In the genomic region with DNA sequence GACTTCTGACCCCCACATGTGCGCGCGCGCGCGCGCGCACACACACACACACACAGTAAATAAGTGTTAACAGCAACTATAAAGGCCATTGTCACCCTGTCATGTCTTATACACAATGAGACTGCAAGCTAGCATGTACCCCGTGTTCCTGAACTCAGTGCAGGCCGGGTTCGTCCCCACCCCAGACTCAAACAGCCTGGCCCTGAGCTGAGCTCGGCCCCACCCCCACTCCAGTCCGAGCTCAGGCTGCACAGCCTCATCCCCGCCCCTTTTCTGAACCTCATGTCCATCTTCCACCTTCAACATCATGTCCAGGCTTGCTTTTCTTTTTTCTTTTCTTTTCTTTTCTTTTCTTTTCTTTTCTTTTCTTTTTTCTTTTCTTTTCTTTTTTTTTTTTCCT, we compare ENCODE assay signal across 23 mouse cellular contexts. TPM values are rescaled to one million over a fixed set of nuclear protein-coding genes. Genes with fewer than 3 reads are reported as not detected.
DNase-seq lines count a peak whose midpoint lies in the region; ATAC-seq and TF ChIP-seq lines count a peak whose summit lies in the region.
"Had no signal": no experiment of that assay in that cellular context is flagged by ENCODE, and none has a peak within 500 bp of the region (broad histone marks: within the 10 kb centered on the region; RNA-seq: fewer than 3 reads in every experiment).

No protein-coding gene starts in this region.

- H3K4me2 ChIP-seq in intestine, embryonic 15.5 days (replicated peaks), result peak overlapping the region; percentile 26; the same call in 1 of the 2 replicates
- H3K4me2 ChIP-seq in intestine, embryonic 16.5 days (ENCODE audit: low read depth, low read length), result no peak overlapping the region
- H3K4me2 ChIP-seq in intestine, postnatal 0 days (replicated peaks; ENCODE audit: low read depth), result peak overlapping the region; percentile 13; the same call in 1 of the 2 replicates
- H3K4me2 ChIP-seq: embryonic facial prominence, embryonic 12.5 days; embryonic facial prominence, embryonic 15.5 days; forebrain, embryonic 15.5 days; hindbrain, embryonic 12.5 days; hindbrain, embryonic 15.5 days had no signal

- no peak for ATAC-seq in intestine, embryonic 15.5 days
- no peak for ATAC-seq in intestine, embryonic 16.5 days
- no peak for ATAC-seq in intestine, postnatal 0 days
- ATAC-seq: forebrain, embryonic 15.5 days had no signal

- whole genome bisulfite sequencing in intestine, embryonic 15.5 days, result 16% methylated on average over 14 of the region's 14 CpGs
- WGBS in intestine, embryonic 16.5 days, result 19% methylated on average over 14 of the region's 14 CpGs
- WGBS in intestine, postnatal 0 days, result 12% methylated on average over 14 of the region's 14 CpGs
- WGBS in limb, embryonic 10.5 days, result 17% methylated on average over 14 of the region's 14 CpGs

- no peak overlapping the region for H3K9ac ChIP-seq in intestine, embryonic 15.5 days
- no peak overlapping the region for H3K9ac ChIP-seq in intestine, embryonic 16.5 days (ENCODE audit: low read depth, low read length)
- H3K9ac ChIP-seq in intestine, postnatal 0 days (ENCODE audit: low read depth, low read length), result no peak overlapping the region
- H3K9ac ChIP-seq: embryonic facial prominence, embryonic 12.5 days; embryonic facial prominence, embryonic 15.5 days; forebrain, embryonic 15.5 days; hindbrain, embryonic 12.5 days; hindbrain, embryonic 15.5 days had no signal

- DNase-seq in kidney, postnatal 36 days, result peak; percentile 44 to 67
- DNase-seq in kidney, adult 18-20 months, result no peak
- peak; percentile 46 for DNase-seq in R1 (ENCODE audit: low read depth, low spot score)
- DNase-seq in limb, embryonic 10.5 days (ENCODE audit: low spot score), result no peak
- DNase-seq: adrenal gland, postnatal 10 days; adrenal gland, postnatal 36 days; B cell, adult 2 months; cerebellum, adult 18-20 months; cerebellum, adult 9-10 months; cerebellum, postnatal 14 days; gastrocnemius, postnatal 25 days; heart, adult 2 months had no signal

- no peak overlapping the region for H3K4me3 ChIP-seq in intestine, embryonic 15.5 days (replicated peaks)
- no peak overlapping the region for H3K4me3 ChIP-seq in intestine, embryonic 16.5 days (ENCODE audit: low read length)
- H3K4me3 ChIP-seq in intestine, postnatal 0 days (ENCODE audit: low read depth, low read length), result no peak overlapping the region
- no peak overlapping the region for H3K4me3 ChIP-seq in limb, embryonic 10.5 days
- H3K4me3 ChIP-seq: embryonic facial prominence, embryonic 12.5 days; embryonic facial prominence, embryonic 15.5 days; forebrain, embryonic 15.5 days; heart, adult 2 months; hindbrain, embryonic 12.5 days; hindbrain, embryonic 15.5 days had no signal

- H3K36me3 ChIP-seq in intestine, embryonic 15.5 days, result no peaks in the 10 kb centered on the region
- no peaks in the 10 kb centered on the region for H3K36me3 ChIP-seq in intestine, embryonic 16.5 days (ENCODE audit: control insufficient read depth, insufficient read depth, low read length)
- no peaks in the 10 kb centered on the region for H3K36me3 ChIP-seq in intestine, postnatal 0 days (ENCODE audit: control insufficient read depth, insufficient read depth)
- 0 out of 2 replicates have a peak, but pooled peaks cover 2% of the 10 kb centered on the region for H3K36me3 ChIP-seq in limb, embryonic 10.5 days
- H3K36me3 ChIP-seq: embryonic facial prominence, embryonic 12.5 days; embryonic facial prominence, embryonic 15.5 days; forebrain, embryonic 15.5 days; hindbrain, embryonic 12.5 days; hindbrain, embryonic 15.5 days had no signal

- H3K4me1 ChIP-seq in intestine, embryonic 15.5 days (replicated peaks), result 0 out of 2 replicates have a peak, but pooled peaks cover 3% of the 10 kb centered on the region
- 0 out of 2 replicates have a peak, but pooled peaks cover 3% of the 10 kb centered on the region for H3K4me1 ChIP-seq in intestine, embryonic 16.5 days (ENCODE audit: control insufficient read depth, insufficient read depth, low read length)
- no peaks in the 10 kb centered on the region for H3K4me1 ChIP-seq in intestine, postnatal 0 days (replicated peaks; ENCODE audit: control insufficient read depth, insufficient read depth, low read length)
- H3K4me1 ChIP-seq in limb, embryonic 10.5 days, result peaks cover 31% of the 10 kb centered on the region

- peaks cover 62% of the 10 kb centered on the region for H3K27me3 ChIP-seq in intestine, embryonic 15.5 days (replicated peaks)
- H3K27me3 ChIP-seq in intestine, embryonic 16.5 days (replicated peaks; ENCODE audit: control insufficient read depth, insufficient read depth, low read length), result peaks cover 52% of the 10 kb centered on the region
- H3K27me3 ChIP-seq in intestine, postnatal 0 days (replicated peaks; ENCODE audit: control insufficient read depth, insufficient read depth, low read length), result peaks cover 72% of the 10 kb centered on the region
- peaks cover 96% of the 10 kb centered on the region for H3K27me3 ChIP-seq in limb, embryonic 10.5 days (ENCODE audit: low read depth, poor library complexity, severe bottlenecking)

- no peak for TF ChIP-seq CTCF in intestine, postnatal 0 days (IDR thresholded peaks at IDR 0.05; ENCODE audit: low read depth)

- H3K9me3 ChIP-seq in intestine, embryonic 15.5 days, result no peaks in the 10 kb centered on the region
- no peaks in the 10 kb centered on the region for H3K9me3 ChIP-seq in intestine, embryonic 16.5 days (ENCODE audit: control insufficient read depth, low read length)
- H3K9me3 ChIP-seq in intestine, postnatal 0 days (ENCODE audit: control insufficient read depth), result no peaks in the 10 kb centered on the region; the same call in 1 of the 2 replicates
- H3K9me3 ChIP-seq in limb, embryonic 10.5 days (replicated peaks), result no peaks in the 10 kb centered on the region
- H3K9me3 ChIP-seq: embryonic facial prominence, embryonic 12.5 days; embryonic facial prominence, embryonic 15.5 days; forebrain, embryonic 15.5 days; hindbrain, embryonic 12.5 days; hindbrain, embryonic 15.5 days had no signal

- no peak overlapping the region for H3K27ac ChIP-seq in intestine, embryonic 15.5 days
- H3K27ac ChIP-seq in intestine, embryonic 16.5 days (ENCODE audit: low read length), result no peak overlapping the region
- no peak overlapping the region for H3K27ac ChIP-seq in intestine, postnatal 0 days (ENCODE audit: low read depth, low read length)
- H3K27ac ChIP-seq in limb, embryonic 10.5 days, result no peak overlapping the region
- H3K27ac ChIP-seq: embryonic facial prominence, embryonic 12.5 days; embryonic facial prominence, embryonic 15.5 days; forebrain, embryonic 15.5 days; heart, adult 2 months; hindbrain, embryonic 12.5 days; hindbrain, embryonic 15.5 days had no signal

RNA-seq across cellular contexts. Expression of a gene that starts 7.2 kb away (rescaled TPM):
- 0.50 and 0.53 TPM in 2 replicates for polyA plus RNA-seq in intestine, embryonic 15.5 days (2015; fragmentation: Nextera tagmentation; extraction: Ambion mirVana)
- polyA plus RNA-seq in intestine, embryonic 16.5 days (2015; fragmentation: Nextera tagmentation; extraction: Ambion mirVana), result 0.27 and 0.46 TPM in 2 replicates
- polyA plus RNA-seq in intestine, postnatal 0 days (2015; fragmentation: Nextera tagmentation; extraction: Ambion mirVana), result 1.1 and 1.9 TPM in 2 replicates
- 1.2 and 1.7 TPM in 2 replicates for polyA plus RNA-seq in limb, embryonic 10.5 days (2016; fragmentation: Nextera tagmentation; extraction: Ambion mirVana)

RNA-seq across cellular contexts. Expression of a gene that starts 11.7 kb away (rescaled TPM):
- 5.8 and 6.1 TPM in 2 replicates for polyA plus RNA-seq in intestine, embryonic 15.5 days (2015; fragmentation: Nextera tagmentation; extraction: Ambion mirVana)
- polyA plus RNA-seq in intestine, embryonic 16.5 days (2015; fragmentation: Nextera tagmentation; extraction: Ambion mirVana), result 3.7 and 4.4 TPM in 2 replicates
- 4.2 and 4.7 TPM in 2 replicates for polyA plus RNA-seq in intestine, postnatal 0 days (2015; fragmentation: Nextera tagmentation; extraction: Ambion mirVana)
- 7.6 and 8.0 TPM in 2 replicates for polyA plus RNA-seq in limb, embryonic 10.5 days (2016; fragmentation: Nextera tagmentation; extraction: Ambion mirVana)

RNA-seq across cellular contexts. Expression of a gene that starts 37.9 kb away (rescaled TPM):
- polyA plus RNA-seq in intestine, embryonic 15.5 days (2015; fragmentation: Nextera tagmentation; extraction: Ambion mirVana), result 1.9 and 2.2 TPM in 2 replicates
- 1.4 and 2.0 TPM in 2 replicates for polyA plus RNA-seq in intestine, embryonic 16.5 days (2015; fragmentation: Nextera tagmentation; extraction: Ambion mirVana)
- polyA plus RNA-seq in intestine, postnatal 0 days (2015; fragmentation: Nextera tagmentation; extraction: Ambion mirVana), result 3.4 TPM in 2 replicates
- polyA plus RNA-seq in limb, embryonic 10.5 days (2016; fragmentation: Nextera tagmentation; extraction: Ambion mirVana), result 2.3 and 2.4 TPM in 2 replicates

RNA-seq across cellular contexts. Expression of a gene that starts 37.9 kb away (rescaled TPM):
- polyA plus RNA-seq in intestine, embryonic 15.5 days (2015; fragmentation: Nextera tagmentation; extraction: Ambion mirVana), result 124 and 137 TPM in 2 replicates
- polyA plus RNA-seq in intestine, embryonic 16.5 days (2015; fragmentation: Nextera tagmentation; extraction: Ambion mirVana), result 147 and 159 TPM in 2 replicates
- 108 and 118 TPM in 2 replicates for polyA plus RNA-seq in intestine, postnatal 0 days (2015; fragmentation: Nextera tagmentation; extraction: Ambion mirVana)
- polyA plus RNA-seq in limb, embryonic 10.5 days (2016; fragmentation: Nextera tagmentation; extraction: Ambion mirVana), result 74.0 and 90.5 TPM in 2 replicates

RNA-seq across cellular contexts. Expression of a gene that starts 47.3 kb away (rescaled TPM):
- 0.10 and 0.11 TPM in 2 replicates for polyA plus RNA-seq in intestine, embryonic 15.5 days (2015; fragmentation: Nextera tagmentation; extraction: Ambion mirVana)
- 0.06 and 0.07 TPM in 2 replicates for polyA plus RNA-seq in intestine, embryonic 16.5 days (2015; fragmentation: Nextera tagmentation; extraction: Ambion mirVana)
- not detected in 2 replicates for polyA plus RNA-seq in intestine, postnatal 0 days (2015; fragmentation: Nextera tagmentation; extraction: Ambion mirVana)
- 0.10 and 0.11 TPM in 2 replicates for polyA plus RNA-seq in limb, embryonic 10.5 days (2016; fragmentation: Nextera tagmentation; extraction: Ambion mirVana)
- polyA plus RNA-seq: heart, embryonic 11.5 days; heart, embryonic 14.5 days; heart, postnatal 0 days had no signal

Comparison
In these comparisons a context has a peak if more than half of its experiments do, and no peak if none do; other contexts are left out.
1. DNase-seq: peak in kidney, postnatal 36 days (2 of 2) and R1 (single experiment); none in kidney, adult 18-20 months (single experiment) and limb, embryonic 10.5 days (single experiment).